Mouse (Mus musculus) liver, embryonic 13.5 days (tissue): ENCODE results near the gene Mecom. TPM values are rescaled to one million over a fixed set of nuclear protein-coding genes. Genes with fewer than 3 reads are reported as not detected.

ENCODE experiments used
- ATAC-seq: fragments of 200-750 bp; cut with Nextera tagmentation; 2 replicates; pipeline ENCODE4 v1.8.0; 2017; ENCODE audit warnings: low read depth, mild to moderate bottlenecking, moderate number of reproducible peaks, moderate library complexity
- DNase-seq: peaks from one replicate; pipeline ENCODE4 v3.0.0; 2022
- H3K27ac ChIP-seq: fragments of 300-500 bp; sonication (generic); 2 replicates; pipeline ENCODE4 v1.5.1; 2015; ENCODE audit warnings: moderate library complexity, mild to moderate bottlenecking, inconsistent platforms
- H3K27me3 ChIP-seq: fragments of 300-500 bp; sonication (generic); 2 replicates; pipeline ENCODE4 v1.6.1; 2015; ENCODE audit warnings: mild to moderate bottlenecking, inconsistent platforms
- H3K36me3 ChIP-seq: fragments of 300-500 bp; sonication (generic); 2 replicates; pipeline ENCODE4 v1.6.1; 2015; ENCODE audit warnings: mild to moderate bottlenecking, inconsistent platforms
- H3K4me1 ChIP-seq: fragments of 300-500 bp; sonication (generic); replicated peaks from 2 replicates; pipeline ENCODE4 v1.6.1; 2015; ENCODE audit warnings: inconsistent platforms
- H3K4me2 ChIP-seq: fragments of 300-500 bp; sonication (generic); 2 replicates; pipeline ENCODE4 v1.6.1; 2015; ENCODE audit warnings: inconsistent platforms, mild to moderate bottlenecking, moderate library complexity
- H3K4me3 ChIP-seq: fragments of 300-500 bp; sonication (generic); replicated peaks from 2 replicates; pipeline ENCODE4 v1.5.1; 2015; ENCODE audit warnings: mild to moderate bottlenecking, inconsistent platforms
- H3K9ac ChIP-seq: fragments of 300-500 bp; sonication (generic); 2 replicates; pipeline ENCODE4 v1.6.1; 2015; ENCODE audit warnings: mild to moderate bottlenecking, inconsistent platforms
- H3K9me3 ChIP-seq: fragments of 300-500 bp; sonication (generic); replicated peaks from 2 replicates; pipeline ENCODE4 v1.6.1; 2016; ENCODE audit warnings: inconsistent platforms
- WGBS: fragments of 180-500 bp; shearing (Covaris S2); methylation state at CpG from one replicate; pipeline ENCODE4 v1.1.7; 2015; ENCODE audit not compliant: insufficient replicate concordance; 5-methylcytosine and 5-hydroxymethylcytosine counted together
- polyA plus RNA-seq: library from polyadenylated mRNA; unstranded; fragments of >200 nt; fragmentation: Nextera tagmentation; extraction: Ambion mirVana; gene quantifications from 2 replicates; pipeline ENCODE4 v1.2.1, GENCODE M21; 2015

Mecom gene
- polyA plus RNA-seq, 1 experiment from 2014 or later = 0.81 TPM

DNA sequence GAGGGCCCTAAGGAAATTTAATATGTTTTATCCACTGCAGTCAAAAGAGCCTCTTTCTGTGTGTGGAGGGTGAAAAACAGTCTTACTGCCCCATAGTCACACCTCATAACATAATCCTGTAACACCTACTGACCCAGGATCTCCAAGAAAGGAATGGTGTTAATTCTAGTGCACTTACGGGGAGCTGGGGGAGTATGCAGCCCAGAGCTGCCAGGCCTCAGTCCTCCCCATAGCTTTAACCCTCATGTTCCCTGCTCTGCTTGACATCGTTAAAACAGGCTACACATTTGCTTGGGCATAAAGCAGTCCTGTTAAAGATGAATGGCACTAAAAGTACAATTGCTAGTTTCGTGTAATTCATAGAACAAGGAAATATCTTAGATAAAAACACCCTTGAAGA lies 335.0 kb downstream of the Mecom start:
- H3K4me1 ChIP-seq = no peaks in the 10 kb centered on the region
- H3K36me3 ChIP-seq = no peaks in the 10 kb centered on the region
- H3K4me3 ChIP-seq = no peak overlapping the region
- no peak overlapping the region for H3K27ac ChIP-seq
- 61% methylated on average over 3 of the region's 3 CpGs for WGBS
- DNase-seq = no peak
- H3K27me3 ChIP-seq = no peaks in the 10 kb centered on the region
- no peaks in the 10 kb centered on the region for H3K9me3 ChIP-seq
- H3K9ac ChIP-seq = no peak overlapping the region
- H3K4me2 ChIP-seq = no peak overlapping the region
- ATAC-seq = no peak

DNA sequence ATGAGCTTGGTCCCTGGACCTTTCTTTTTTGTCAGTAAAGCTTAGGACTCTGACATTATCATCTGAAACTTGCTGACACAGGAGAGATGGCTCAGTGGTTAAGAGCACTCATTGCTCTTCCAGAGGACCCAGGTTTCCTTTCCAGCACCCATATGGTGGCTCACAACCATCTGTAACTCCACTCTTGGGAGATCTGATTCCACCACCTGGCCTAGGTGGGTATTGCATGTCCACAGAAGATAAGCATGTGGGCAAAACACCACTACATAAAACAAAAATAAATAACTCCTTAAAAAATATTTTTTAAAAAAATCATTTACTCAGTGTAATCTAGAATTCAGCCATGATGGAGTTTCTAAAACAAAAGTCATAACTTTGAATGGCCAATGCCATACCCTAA lies 338.7 kb downstream of the Mecom start:
- Histone ChIP-seq H3K36me3 (no peaks in the 10 kb centered on the region), H3K4me2 (no peak overlapping the region), H3K4me3 (no peak overlapping the region), H3K27ac (no peak overlapping the region), H3K4me1 (no peaks in the 10 kb centered on the region), H3K9me3 (no peaks in the 10 kb centered on the region), H3K9ac (no peak overlapping the region), H3K27me3 (no peaks in the 10 kb centered on the region)
- no peak for DNase-seq
- no peak for ATAC-seq

DNA sequence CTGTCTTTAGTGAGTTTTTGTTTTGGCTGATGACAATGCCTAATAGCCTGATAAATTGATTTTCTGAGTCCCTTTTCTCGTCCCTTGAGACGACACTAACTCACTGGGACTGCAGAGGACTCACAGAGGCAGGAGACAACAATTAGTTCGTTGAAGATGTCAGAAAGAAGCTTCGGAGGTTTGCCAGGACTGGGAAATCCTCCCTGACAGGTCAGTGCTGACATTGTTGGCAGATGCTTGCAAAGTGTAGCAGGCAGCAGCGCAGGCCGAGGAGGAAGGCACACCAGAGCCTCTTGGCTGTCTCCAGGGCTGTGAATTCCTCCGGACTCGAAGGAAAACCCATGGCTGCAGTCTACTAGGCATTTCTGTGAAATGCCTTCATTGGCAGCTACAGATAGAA lies 339.9 kb downstream of the Mecom start:
- H3K27ac ChIP-seq = no peak overlapping the region
- no peaks in the 10 kb centered on the region for H3K36me3 ChIP-seq
- no peak overlapping the region for H3K9ac ChIP-seq
- no peaks in the 10 kb centered on the region for H3K4me1 ChIP-seq
- no peaks in the 10 kb centered on the region for H3K27me3 ChIP-seq
- no peak overlapping the region for H3K4me2 ChIP-seq
- WGBS = 50% methylated on average over 8 of the region's 8 CpGs
- H3K9me3 ChIP-seq = no peaks in the 10 kb centered on the region
- DNase-seq = no peak
- no peak for ATAC-seq
- no peak overlapping the region for H3K4me3 ChIP-seq

DNA sequence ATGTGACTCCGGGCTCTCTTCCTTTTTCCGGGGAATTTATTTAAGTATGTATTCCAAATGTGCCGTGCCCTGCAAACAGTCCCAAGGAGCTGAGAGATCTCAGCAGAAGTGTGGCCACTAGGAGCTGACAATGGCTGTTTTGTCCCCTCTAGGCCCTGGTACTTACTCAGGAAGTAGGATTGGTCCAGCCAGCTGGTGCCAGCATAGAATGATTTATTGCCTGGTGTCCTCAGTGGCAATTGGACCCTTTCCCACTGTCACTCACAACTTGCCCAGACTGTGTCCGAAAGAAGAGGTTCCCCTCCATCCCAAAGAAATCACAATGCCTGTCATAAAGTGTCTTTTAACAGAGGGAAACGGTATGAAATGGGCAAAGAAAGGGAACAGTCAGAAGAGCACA lies 340.4 kb downstream of the Mecom start:
- Histone ChIP-seq H3K4me3 (no peak overlapping the region), H3K36me3 (no peaks in the 10 kb centered on the region), H3K27ac (no peak overlapping the region), H3K4me1 (no peaks in the 10 kb centered on the region), H3K4me2 (no peak overlapping the region), H3K27me3 (no peaks in the 10 kb centered on the region), H3K9ac (no peak overlapping the region), H3K9me3 (no peaks in the 10 kb centered on the region)
- ATAC-seq (no peak), DNase-seq (no peak)
- 54% methylated on average over 5 of the region's 5 CpGs for WGBS

DNA sequence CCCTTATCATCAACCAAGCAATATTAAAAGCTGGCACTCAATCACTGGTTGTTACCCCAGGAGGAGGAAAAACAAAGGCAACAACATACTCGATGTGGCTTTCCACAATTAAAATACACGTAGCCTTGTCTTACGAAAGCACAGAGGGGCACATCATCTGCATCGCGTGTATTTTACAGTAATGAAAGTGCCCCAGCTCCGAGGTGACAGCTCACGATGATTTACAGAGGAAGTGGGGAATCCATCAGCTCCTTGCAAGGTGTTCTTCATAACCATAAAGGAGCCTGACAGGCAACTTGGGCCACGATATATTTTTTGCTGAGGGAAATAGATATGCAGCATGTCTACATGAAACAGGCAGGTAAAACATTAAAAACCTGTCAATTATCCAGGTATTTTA lies 341.7 kb downstream of the Mecom start:
- Histone ChIP-seq H3K4me3 (no peak overlapping the region), H3K27me3 (no peaks in the 10 kb centered on the region), H3K27ac (no peak overlapping the region), H3K9ac (no peak overlapping the region), H3K4me2 (no peak overlapping the region), H3K9me3 (no peaks in the 10 kb centered on the region), H3K36me3 (no peaks in the 10 kb centered on the region), H3K4me1 (no peaks in the 10 kb centered on the region)
- ATAC-seq = no peak
- 44% methylated on average over 8 of the region's 8 CpGs for WGBS
- DNase-seq = no peak

DNA sequence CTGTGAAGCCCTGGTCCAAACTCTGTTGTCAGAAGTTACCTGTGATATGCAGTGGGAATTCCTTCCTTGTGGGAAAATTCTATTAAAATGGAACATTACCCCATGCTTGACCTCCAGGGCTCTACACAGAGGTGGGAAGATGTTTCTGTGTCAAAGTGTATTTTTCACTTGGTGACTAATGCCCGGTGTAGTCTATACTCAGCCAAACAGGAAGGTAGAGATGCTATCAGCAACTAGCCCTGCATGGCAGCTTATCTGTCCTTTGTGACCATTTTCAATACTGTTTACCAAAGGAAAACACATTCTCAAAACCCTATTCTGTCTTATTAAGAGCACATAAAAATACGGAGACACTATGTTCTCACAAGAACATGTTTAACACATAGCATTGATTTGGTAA lies 344.0 kb downstream of the Mecom start:
- Histone ChIP-seq H3K9ac (no peak overlapping the region), H3K4me2 (no peak overlapping the region), H3K4me1 (no peaks in the 10 kb centered on the region), H3K9me3 (no peaks in the 10 kb centered on the region), H3K4me3 (no peak overlapping the region), H3K27me3 (no peaks in the 10 kb centered on the region), H3K36me3 (no peaks in the 10 kb centered on the region), H3K27ac (no peak overlapping the region)
- 28% methylated on average over 2 of the region's 2 CpGs for WGBS
- ATAC-seq = no peak
- no peak for DNase-seq

DNA sequence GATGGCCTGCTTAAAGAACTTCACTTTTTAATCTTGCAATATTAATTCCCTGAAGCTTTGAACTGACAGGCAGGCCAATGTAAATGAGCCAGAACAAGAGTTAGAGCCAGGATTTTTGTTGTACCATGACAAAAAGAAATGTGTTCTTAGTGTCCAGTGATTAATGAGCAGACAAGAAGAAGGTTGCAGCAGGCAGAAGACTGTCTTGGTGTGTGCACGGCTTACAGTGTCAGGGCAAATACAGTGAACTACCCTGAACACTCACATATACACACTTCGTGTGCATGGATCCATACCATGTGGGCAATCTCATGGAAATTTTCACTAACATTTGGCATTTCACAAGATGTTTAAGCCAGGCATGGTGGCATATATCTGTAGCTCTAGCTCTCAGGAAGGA lies 349.0 kb downstream of the Mecom start:
- ATAC-seq = no peak
- WGBS = 55% methylated on average over 2 of the region's 2 CpGs
- H3K9ac ChIP-seq = no peak overlapping the region
- no peak overlapping the region for H3K4me2 ChIP-seq
- no peaks in the 10 kb centered on the region for H3K36me3 ChIP-seq
- no peak overlapping the region for H3K27ac ChIP-seq
- H3K9me3 ChIP-seq = no peaks in the 10 kb centered on the region
- H3K4me1 ChIP-seq = no peaks in the 10 kb centered on the region
- H3K4me3 ChIP-seq = no peak overlapping the region
- no peak for DNase-seq
- no peaks in the 10 kb centered on the region for H3K27me3 ChIP-seq

DNA sequence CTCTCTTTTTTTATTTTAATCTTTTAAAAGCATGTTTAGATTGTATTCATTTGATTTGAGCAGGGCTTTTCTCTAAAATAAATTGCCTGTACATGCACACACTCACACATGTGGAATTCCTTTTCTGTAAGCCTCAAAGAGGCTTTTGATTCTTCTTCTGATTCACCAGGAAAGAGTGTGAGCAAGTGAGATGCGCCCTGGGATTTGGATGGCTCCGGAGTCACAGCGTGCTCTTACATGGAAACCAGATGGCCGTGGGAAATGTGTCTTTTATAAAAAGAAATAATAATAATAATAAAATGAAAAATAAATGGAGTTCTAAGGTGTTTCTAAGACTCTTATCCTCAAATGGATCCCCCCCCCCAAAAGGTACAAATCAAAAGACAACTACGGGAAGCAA lies 349.6 kb downstream of the Mecom start:
- no peak overlapping the region for H3K9ac ChIP-seq
- H3K4me3 ChIP-seq = no peak overlapping the region
- H3K4me1 ChIP-seq = no peaks in the 10 kb centered on the region
- H3K27me3 ChIP-seq = no peaks in the 10 kb centered on the region
- no peak overlapping the region for H3K27ac ChIP-seq
- no peaks in the 10 kb centered on the region for H3K36me3 ChIP-seq
- DNase-seq (no peak), ATAC-seq (no peak)
- 76% methylated on average over 5 of the region's 5 CpGs for WGBS
- no peaks in the 10 kb centered on the region for H3K9me3 ChIP-seq
- H3K4me2 ChIP-seq = no peak overlapping the region

DNA sequence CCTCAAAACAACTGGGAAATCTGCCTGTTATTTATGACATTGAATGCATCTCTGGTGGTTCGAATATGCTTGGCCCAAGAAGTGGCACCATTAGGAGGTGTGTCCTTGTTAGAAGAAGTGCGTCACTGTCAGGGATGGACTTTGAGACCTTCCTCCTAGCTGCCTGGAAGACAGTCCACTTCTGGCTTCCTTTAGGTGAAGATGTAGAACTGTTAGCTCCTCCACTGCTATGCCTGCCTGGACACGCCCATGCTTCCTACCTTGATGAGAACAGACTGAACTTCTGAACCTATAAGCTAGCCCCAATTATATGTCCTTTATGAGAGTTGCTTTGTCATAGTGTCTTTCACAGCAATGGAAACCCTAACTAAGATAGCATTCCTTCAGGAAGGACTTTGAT lies 352.6 kb downstream of the Mecom start:
- Histone ChIP-seq H3K27ac (no peak overlapping the region), H3K27me3 (no peaks in the 10 kb centered on the region), H3K4me1 (no peaks in the 10 kb centered on the region), H3K4me3 (no peak overlapping the region), H3K4me2 (no peak overlapping the region), H3K9me3 (no peaks in the 10 kb centered on the region), H3K36me3 (no peaks in the 10 kb centered on the region), H3K9ac (no peak overlapping the region)
- ATAC-seq (no peak), DNase-seq (no peak)
- WGBS = 65% methylated on average over 3 of the region's 3 CpGs

DNA sequence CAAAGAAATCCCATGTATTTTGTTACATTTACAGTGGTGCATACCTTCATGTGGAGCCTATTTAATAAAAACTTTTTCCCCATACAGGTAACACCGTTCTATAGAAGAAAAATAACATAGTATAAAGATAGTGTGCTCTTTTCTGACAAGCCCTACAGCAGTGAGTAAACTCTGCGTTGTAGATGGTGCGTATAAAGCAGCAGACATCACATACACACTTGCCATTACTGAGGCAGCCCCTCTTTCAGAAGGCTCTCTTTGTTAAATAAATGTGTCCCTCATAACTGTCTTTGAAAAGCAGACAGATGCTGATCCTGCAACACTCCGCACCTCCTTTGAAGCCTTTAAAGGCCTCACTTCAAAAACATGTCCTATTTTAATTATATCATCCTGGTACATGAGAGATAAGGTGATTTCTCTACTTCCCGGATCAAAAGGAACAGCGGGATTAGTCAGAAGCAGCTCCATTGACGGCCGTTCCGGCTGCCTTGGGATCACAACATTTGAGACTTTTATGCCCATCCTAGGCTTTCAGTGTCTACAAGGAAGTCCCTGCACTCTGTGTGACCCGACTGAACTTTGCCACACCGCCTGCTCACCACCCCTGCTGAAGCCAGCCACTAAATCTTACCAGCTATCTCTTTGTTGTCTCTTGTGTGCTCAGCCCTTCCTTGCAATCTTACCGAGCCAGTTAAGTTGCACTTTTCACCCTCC lies 355.4 kb downstream of the Mecom start:
- H3K27me3 ChIP-seq = no peaks in the 10 kb centered on the region
- no peaks in the 10 kb centered on the region for H3K9me3 ChIP-seq
- 60% methylated on average over 12 of the region's 12 CpGs for WGBS
- ATAC-seq (no peak), DNase-seq (no peak)
- H3K36me3 ChIP-seq = no peaks in the 10 kb centered on the region
- H3K27ac ChIP-seq = no peak overlapping the region
- H3K4me3 ChIP-seq = no peak overlapping the region
- H3K4me1 ChIP-seq = no peaks in the 10 kb centered on the region
- H3K4me2 ChIP-seq = no peak overlapping the region
- H3K9ac ChIP-seq = no peak overlapping the region

DNA sequence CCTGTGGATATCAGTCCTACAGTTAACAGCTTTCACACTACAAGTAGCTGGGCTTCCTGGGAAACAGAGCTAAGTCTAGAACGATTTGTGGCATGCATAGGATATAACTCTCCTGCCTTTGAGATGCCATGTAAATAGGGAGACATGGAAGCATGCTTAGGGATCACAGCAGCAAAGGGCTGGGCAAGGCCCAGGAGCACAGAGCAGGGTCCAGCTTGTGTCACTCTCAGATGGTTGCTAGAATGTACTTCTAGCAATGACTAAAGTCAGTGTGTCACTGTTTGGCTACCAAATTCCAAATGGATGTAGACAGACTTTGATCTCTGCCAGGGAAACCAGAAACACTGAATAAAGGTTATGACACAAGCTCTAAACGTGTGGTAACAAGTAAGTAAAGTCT lies 358.5 kb downstream of the Mecom start:
- Histone ChIP-seq H3K27me3 (no peaks in the 10 kb centered on the region), H3K27ac (no peak overlapping the region), H3K4me3 (no peak overlapping the region), H3K4me2 (no peak overlapping the region), H3K9me3 (no peaks in the 10 kb centered on the region), H3K4me1 (no peaks in the 10 kb centered on the region), H3K9ac (no peak overlapping the region), H3K36me3 (no peaks in the 10 kb centered on the region)
- 41% methylated on average over 2 of the region's 2 CpGs for WGBS
- no peak for DNase-seq
- no peak for ATAC-seq

DNA sequence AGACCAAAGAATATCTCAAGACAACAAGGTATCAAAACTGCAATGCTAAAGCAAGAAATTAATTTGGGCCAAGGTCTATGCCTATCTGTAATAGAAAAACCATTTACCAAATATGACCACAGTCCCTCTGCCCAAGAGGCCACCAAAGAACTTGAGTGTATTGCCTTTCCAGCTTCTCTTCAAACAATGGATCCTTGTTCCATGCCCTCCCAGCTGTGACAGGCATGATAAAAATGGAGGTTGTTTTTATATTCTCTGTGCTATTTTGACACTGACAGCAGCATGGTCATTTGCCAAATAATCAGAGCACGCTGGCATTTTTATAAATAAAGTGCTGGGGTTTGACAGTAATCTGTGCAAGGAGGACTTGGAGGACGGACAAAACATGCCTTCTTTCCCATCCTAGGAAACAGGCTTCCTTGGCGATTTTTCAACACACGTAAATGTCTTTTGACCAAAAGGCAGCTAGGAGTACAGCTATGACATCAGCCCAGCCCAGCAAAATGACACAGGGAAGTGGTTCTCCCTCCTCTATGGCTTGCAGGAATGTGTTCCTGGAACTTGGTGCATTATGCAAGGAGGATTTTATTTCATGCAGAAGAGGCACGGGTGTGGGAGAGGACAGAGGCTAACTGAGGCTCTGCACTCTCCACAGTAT lies 359.9 kb downstream of the Mecom start:
- Histone ChIP-seq H3K27me3 (no peaks in the 10 kb centered on the region), H3K4me2 (no peak overlapping the region), H3K4me3 (no peak overlapping the region), H3K27ac (no peak overlapping the region), H3K36me3 (no peaks in the 10 kb centered on the region), H3K9me3 (no peaks in the 10 kb centered on the region), H3K9ac (no peak overlapping the region), H3K4me1 (no peaks in the 10 kb centered on the region)
- WGBS = 44% methylated on average over 5 of the region's 5 CpGs
- DNase-seq = no peak
- ATAC-seq = no peak
